Mouse (Mus musculus): ENCODE measurements at regions not wholly inside any gene's neighbourhood (a gene's known extent, or its start where the extent isn't known, plus 50 kb on each side); places are given as distances from the start of the nearest gene placed in this dataset.

DNA sequence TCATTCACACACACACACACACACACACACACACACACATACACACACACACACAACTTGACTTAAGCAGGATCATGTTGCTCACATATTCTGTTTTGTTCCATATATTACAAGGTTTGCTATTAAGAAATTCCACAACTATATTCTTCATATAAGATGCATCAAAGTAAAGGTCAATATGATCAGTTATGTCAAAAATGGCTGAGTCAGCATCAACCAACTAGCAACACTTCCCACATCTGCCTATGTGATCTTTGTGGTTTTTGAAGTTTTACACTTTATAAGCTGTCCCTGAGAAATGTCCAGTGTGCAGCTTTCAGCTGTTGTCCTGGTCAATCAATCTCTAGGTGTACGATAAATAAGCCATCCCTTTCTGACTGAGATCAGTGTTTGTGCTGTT lies 1339.3 kb upstream of the Dsel start:
- no peak for DNase-seq

DNA sequence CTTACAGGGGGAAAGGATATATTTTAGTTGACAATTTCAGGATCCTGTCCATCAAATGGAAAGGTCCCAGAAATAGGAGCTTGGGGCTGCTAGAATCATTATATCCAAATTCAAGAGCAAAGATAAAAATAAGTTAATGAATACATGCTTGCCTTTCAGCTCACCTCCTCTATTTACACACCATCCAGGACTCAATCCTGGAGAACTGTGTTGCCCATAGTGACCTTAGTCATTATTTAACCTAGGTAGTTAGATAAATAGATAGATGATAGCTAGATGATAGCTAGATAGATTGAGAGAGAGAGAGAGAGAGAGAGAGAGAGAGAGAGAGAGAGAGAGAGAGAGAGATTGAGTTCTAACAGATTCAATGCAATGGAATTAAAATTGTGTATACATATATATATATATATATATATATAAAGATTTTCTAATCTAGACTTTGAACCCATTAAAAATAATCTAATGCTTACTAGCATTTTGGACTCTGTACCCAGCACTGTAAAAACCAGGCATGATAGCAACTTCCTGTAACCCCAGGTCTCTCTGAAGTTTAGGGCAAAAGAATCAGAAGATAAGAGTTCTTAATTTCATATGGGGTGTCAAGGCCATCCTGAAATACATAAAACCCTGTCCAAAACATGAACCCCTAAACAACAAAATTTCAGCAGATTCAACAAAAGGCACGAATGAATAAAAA lies 1329.5 kb upstream of the Dsel start:
- DNase-seq: no peak

- DNase-seq: no peak
Measured at GRCm38 (mm10) chr1:113163173-113163572, 1298.5 kb upstream of the Dsel start.
